10 mouse cellular contexts compared by ENCODE assay signal in genomic region chr19:8142716-8143115, GRCm38 (mm10). TPM values are rescaled to one million over a fixed set of nuclear protein-coding genes. Genes with fewer than 3 reads are reported as not detected.
DNase-seq lines count a peak whose midpoint lies in the region; TF ChIP-seq lines count a peak whose summit lies in the region.
"Not testable (repeated sequence)": the region's sequence is repeated elsewhere in the genome, so short reads cannot be mapped to it uniquely, and the experiment has no call there.
"Had no signal": no experiment of that assay in that cellular context is flagged by ENCODE, and none has a peak within 500 bp of the region (broad histone marks: within the 10 kb centered on the region; RNA-seq: fewer than 3 reads in every experiment).

No protein-coding gene starts in this region.

- TF ChIP-seq POLR2A in kidney, adult 2 months (IDR thresholded peaks at IDR 0.05; ENCODE audit: low read depth, low read length), result not testable (repeated sequence)

- H3K27ac ChIP-seq in kidney, adult 2 months (ENCODE audit: insufficient read depth, low read depth, low read length), result peak overlapping the region; percentile 83

- WGBS in kidney, adult 2 months, result 38% methylated on average over 2 of the region's 2 CpGs

- TF ChIP-seq CTCF in kidney, adult 2 months (conservative IDR thresholded peaks at IDR 0.05; ENCODE audit: insufficient read depth, insufficient read length, low read depth, low read length), result not testable (repeated sequence)

- H3K4me3 ChIP-seq in kidney, adult 2 months (ENCODE audit: insufficient read depth, low read depth, low read length), result not testable (repeated sequence)

- H3K27me3 ChIP-seq in kidney, adult 2 months (replicated peaks; ENCODE audit: control insufficient read depth, insufficient read depth, low read length), result not testable (repeated sequence)

- not testable (repeated sequence) for H3K4me1 ChIP-seq in kidney, adult 2 months (ENCODE audit: control insufficient read depth, insufficient read depth, low read length)

- H3K36me3 ChIP-seq in kidney, adult 2 months (ENCODE audit: control insufficient read depth, insufficient read depth, low read length), result not testable (repeated sequence)

- DNase-seq in kidney, adult 2 months, result peak; percentile 63
- peak; percentile 54 for DNase-seq in kidney, adult 9 months

RNA-seq across cellular contexts. Expression of gene Slc22a28, which starts 10.9 kb away (rescaled TPM):
- 13.6 and 15.9 TPM in 2 replicates for polyA plus RNA-seq in kidney, adult 2 months (2012; rRNA removed)
- polyA plus RNA-seq: activated CD4-positive, CD25-positive, alpha-beta regulatory T cell, adult 4 months; adrenal gland, adult 2 months; brain, embryonic 14.5 days; C2C12; CD4-positive, CD25-positive, alpha-beta regulatory T cell, adult 4 months; cerebellum, adult 2 months; G1E; Patski had no signal
